Mouse (Mus musculus): ENCODE measurements around the gene Large2. TPM values are rescaled to one million over a fixed set of nuclear protein-coding genes. Genes with fewer than 3 reads are reported as not detected.
A peak's percentile ranks its signal among the peaks of the same experiment; 100 is the strongest.

The Large2 gene
- polyA plus RNA-seq, 1 experiment from 2014 or later: 1.5 TPM

- no peak overlapping the region for H3K4me2 ChIP-seq
- H3K36me3 ChIP-seq (replicated peaks): peaks cover 10% of the 10 kb centered on the region
- 76% methylated on average over 2 of the region's 2 CpGs for WGBS
- H3K9me3 ChIP-seq: no peaks in the 10 kb centered on the region
- ATAC-seq (replicated peaks): no peak
- no peaks in the 10 kb centered on the region for H3K4me1 ChIP-seq
- H3K27ac ChIP-seq: no peak overlapping the region
- no peaks in the 10 kb centered on the region for H3K27me3 ChIP-seq (replicated peaks)
- H3K4me3 ChIP-seq: no peak overlapping the region
- no peak overlapping the region for H3K9ac ChIP-seq
These were observed 43.3 kb downstream of the Large2 start for GRCm38 (mm10) chr2:92331410-92331809.

DNA sequence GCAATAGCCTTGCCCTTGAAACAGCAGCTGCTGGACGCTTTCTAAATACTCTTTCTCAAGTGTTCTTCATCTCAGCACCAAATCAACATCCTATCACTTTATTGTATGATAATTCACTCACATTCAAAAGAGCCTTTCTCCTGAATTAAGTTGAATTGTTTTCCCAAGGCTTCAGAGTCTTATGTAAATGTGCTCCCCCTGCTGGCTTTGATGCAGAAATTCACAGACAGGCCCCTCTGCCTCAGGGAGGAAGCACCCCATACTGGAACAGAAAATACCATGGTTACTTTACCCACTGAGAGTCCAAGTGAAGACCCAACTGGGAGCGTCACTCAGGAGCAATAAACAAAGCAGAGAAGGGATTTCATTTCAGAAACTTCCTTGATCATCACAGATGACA, 43.8 kb downstream of the Large2 start:
- Histone ChIP-seq H3K4me1 (no peaks in the 10 kb centered on the region), H3K4me3 (no peak overlapping the region), H3K9ac (no peak overlapping the region), H3K9me3 (no peaks in the 10 kb centered on the region), H3K4me2 (no peak overlapping the region), H3K27ac (no peak overlapping the region), H3K36me3 (replicated peaks) (peaks cover 10% of the 10 kb centered on the region), H3K27me3 (replicated peaks) (no peaks in the 10 kb centered on the region)
- WGBS: 60% methylated on average over 2 of the region's 2 CpGs
- ATAC-seq (replicated peaks): 0 out of 2 replicates have a peak, but pooled peaks have one; percentile 39

DNA sequence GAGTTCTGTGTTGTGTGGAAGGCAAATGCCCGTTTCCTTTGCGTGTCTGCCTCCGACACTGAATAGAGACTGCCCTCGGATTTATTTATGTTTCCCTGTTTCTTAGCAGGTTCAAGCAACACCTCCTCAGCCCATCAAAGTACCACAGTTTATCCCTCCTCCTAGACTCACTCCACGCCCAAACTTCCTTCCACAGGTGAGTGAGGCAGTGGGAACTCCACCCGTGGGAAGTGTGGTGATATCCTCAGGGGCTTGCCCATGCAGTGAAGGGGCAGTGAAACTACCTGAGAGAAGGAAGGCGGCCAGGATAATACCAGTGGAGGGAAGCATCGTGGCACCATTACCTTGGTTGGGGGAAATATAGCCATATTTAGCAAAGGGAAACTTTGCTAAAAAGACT, 46.5 kb downstream of the Large2 start:
- Histone ChIP-seq H3K4me2 (no peak overlapping the region), H3K4me1 (no peaks in the 10 kb centered on the region), H3K9ac (no peak overlapping the region), H3K27me3 (replicated peaks) (no peaks in the 10 kb centered on the region), H3K27ac (no peak overlapping the region), H3K4me3 (no peak overlapping the region), H3K36me3 (replicated peaks) (no peaks in the 10 kb centered on the region; the same call in 1 of the 2 replicates), H3K9me3 (no peaks in the 10 kb centered on the region)
- no peak for ATAC-seq (replicated peaks)
- WGBS: 91% methylated on average over 8 of the region's 8 CpGs

DNA sequence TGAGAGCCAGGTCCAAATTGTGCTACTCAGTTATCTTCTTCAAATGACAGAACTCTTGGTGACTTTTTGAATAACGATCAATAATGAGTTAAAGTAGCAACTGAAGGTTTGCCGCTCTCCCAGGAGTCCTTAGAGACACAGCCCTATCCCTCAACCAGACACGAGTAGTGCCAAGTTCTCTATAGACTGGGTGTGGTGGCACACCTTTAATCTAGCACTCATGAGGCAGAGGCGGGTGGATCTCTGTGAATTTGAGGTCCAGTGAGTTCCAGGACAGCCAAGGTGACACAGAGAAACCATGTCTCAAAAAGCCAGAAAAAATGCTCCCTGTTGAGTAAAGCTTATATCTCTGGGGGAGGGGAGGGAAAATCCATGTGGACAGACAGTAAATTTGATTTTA, 47.1 kb downstream of the Large2 start:
- H3K4me2 ChIP-seq: no peak overlapping the region
- no peak overlapping the region for H3K9ac ChIP-seq
- no peak overlapping the region for H3K4me3 ChIP-seq
- no peaks in the 10 kb centered on the region for H3K4me1 ChIP-seq
- no peak for ATAC-seq (replicated peaks)
- H3K36me3 ChIP-seq (replicated peaks): peaks cover 3% of the 10 kb centered on the region; the same call in 1 of the 2 replicates
- H3K9me3 ChIP-seq: no peaks in the 10 kb centered on the region
- WGBS: 91% methylated on average over 4 of the region's 4 CpGs
- H3K27ac ChIP-seq: no peak overlapping the region
- no peaks in the 10 kb centered on the region for H3K27me3 ChIP-seq (replicated peaks)

DNA sequence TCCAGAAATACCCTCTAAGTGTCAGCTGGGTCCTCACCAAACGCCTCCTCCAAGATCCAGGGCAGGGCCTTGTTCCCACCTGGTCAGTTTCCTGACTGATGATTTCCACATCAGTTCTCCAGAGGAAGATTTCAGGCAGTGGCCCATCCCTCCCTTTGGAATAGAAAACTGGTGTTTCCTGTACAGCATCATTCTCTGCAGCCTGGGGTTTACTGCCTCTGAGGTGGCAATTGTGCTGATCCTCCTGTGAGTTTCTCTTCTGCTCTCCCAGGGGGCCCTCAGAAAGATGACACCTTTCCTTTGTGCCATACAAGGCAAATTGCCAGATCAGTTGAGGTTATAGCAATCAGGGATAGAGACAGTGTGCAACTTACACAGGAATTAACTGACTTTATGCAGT, 48.4 kb downstream of the Large2 start:
- Histone ChIP-seq H3K9ac (no peak overlapping the region), H3K4me2 (no peak overlapping the region), H3K4me3 (no peak overlapping the region), H3K9me3 (no peaks in the 10 kb centered on the region), H3K36me3 (replicated peaks) (peaks cover 6% of the 10 kb centered on the region), H3K4me1 (no peaks in the 10 kb centered on the region), H3K27ac (no peak overlapping the region), H3K27me3 (replicated peaks) (no peaks in the 10 kb centered on the region)
- no peak for ATAC-seq (replicated peaks)
- 86% methylated on average over 1 of the region's 1 CpGs for WGBS

DNA sequence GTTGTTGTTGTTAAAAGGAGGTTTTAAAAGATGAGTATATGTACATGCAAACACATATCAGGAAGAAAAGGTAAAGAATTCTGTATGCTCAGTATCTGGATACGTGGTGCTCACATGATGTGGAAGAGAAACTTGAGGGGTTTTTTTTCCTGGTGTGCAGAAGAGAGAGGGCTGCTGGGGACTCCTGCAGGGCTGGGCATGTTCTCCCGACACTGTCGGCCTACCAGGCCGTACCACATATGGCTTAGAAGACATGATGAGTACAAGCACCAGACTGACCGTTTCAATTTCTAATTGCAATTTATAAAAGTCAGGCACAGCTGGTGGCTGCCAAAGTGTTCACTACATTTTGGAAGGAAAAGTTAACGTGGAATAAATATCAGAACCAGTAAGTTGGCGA, 49.0 kb downstream of the Large2 start:
- peaks cover 6% of the 10 kb centered on the region for H3K36me3 ChIP-seq (replicated peaks)
- ATAC-seq (replicated peaks): no peak

GRCm38 (mm10) chr2:92322669-92323068, 52.0 kb downstream of the Large2 start:
- H3K9ac ChIP-seq: no peak overlapping the region
- WGBS: 92% methylated on average over 2 of the region's 2 CpGs
- H3K27me3 ChIP-seq (replicated peaks): no peaks in the 10 kb centered on the region
- no peak for ATAC-seq (replicated peaks)
- H3K4me2 ChIP-seq: no peak overlapping the region
- peaks cover 6% of the 10 kb centered on the region; the same call in 1 of the 2 replicates for H3K36me3 ChIP-seq (replicated peaks)
- H3K4me1 ChIP-seq: no peaks in the 10 kb centered on the region
- no peak overlapping the region for H3K27ac ChIP-seq
- no peaks in the 10 kb centered on the region for H3K9me3 ChIP-seq
- H3K4me3 ChIP-seq: no peak overlapping the region

More for the DNA sequence above, 49.0 kb downstream of the Large2 start:
- no peak overlapping the region for H3K4me2 ChIP-seq
- no peaks in the 10 kb centered on the region for H3K27me3 ChIP-seq (replicated peaks)
- no peaks in the 10 kb centered on the region for H3K4me1 ChIP-seq
- 84% methylated on average over 7 of the region's 7 CpGs for WGBS
- no peaks in the 10 kb centered on the region for H3K9me3 ChIP-seq
- no peak overlapping the region for H3K27ac ChIP-seq
- H3K4me3 ChIP-seq: no peak overlapping the region
- no peak overlapping the region for H3K9ac ChIP-seq

- Histone ChIP-seq H3K9ac (no peak overlapping the region), H3K27me3 (replicated peaks) (no peaks in the 10 kb centered on the region), H3K4me1 (no peaks in the 10 kb centered on the region), H3K9me3 (no peaks in the 10 kb centered on the region), H3K4me2 (no peak overlapping the region), H3K36me3 (replicated peaks) (peaks cover 3% of the 10 kb centered on the region; the same call in 1 of the 2 replicates), H3K4me3 (no peak overlapping the region), H3K27ac (no peak overlapping the region)
- no peak for ATAC-seq (replicated peaks)
- 91% methylated on average over 5 of the region's 5 CpGs for WGBS
These were observed 57.4 kb downstream of the Large2 start for GRCm38 (mm10) chr2:92317228-92317627.

GRCm38 (mm10) chr2:92316652-92317051, 58.0 kb downstream of the Large2 start:
- Histone ChIP-seq H3K36me3 (replicated peaks) (no peaks in the 10 kb centered on the region), H3K9ac (no peak overlapping the region), H3K9me3 (no peaks in the 10 kb centered on the region), H3K4me1 (no peaks in the 10 kb centered on the region), H3K4me3 (no peak overlapping the region), H3K27ac (no peak overlapping the region), H3K27me3 (replicated peaks) (no peaks in the 10 kb centered on the region), H3K4me2 (no peak overlapping the region)
- 67% methylated on average over 3 of the region's 3 CpGs for WGBS
- ATAC-seq (replicated peaks): no peak

Small RNA genes within 50 kb of the gene (microRNA-seq; reads per million reads assigned to microRNA genes)
- gene Mir7000: 1.1 reads per million

Other genes with a start within 250 kb of the Large2 start
- gene Pex16, start 193 bp downstream of the Large2 start, polyA plus RNA-seq (2015; fragmentation: Nextera tagmentation; extraction: Ambion mirVana): 41.3 and 47.5 TPM in 2 replicates
- 7.6 and 8.4 TPM in 2 replicates for gene 1700029I15Rik, start 7.7 kb upstream of the Large2 start, polyA plus RNA-seq (2015; fragmentation: Nextera tagmentation; extraction: Ambion mirVana)
- gene Mapk8ip1, start 26.4 kb upstream of the Large2 start, polyA plus RNA-seq (2015; fragmentation: Nextera tagmentation; extraction: Ambion mirVana): 155 and 165 TPM in 2 replicates
- 47.5 and 49.0 TPM in 2 replicates for gene Cry2, start 59.2 kb upstream of the Large2 start, polyA plus RNA-seq (2015; fragmentation: Nextera tagmentation; extraction: Ambion mirVana)
- gene Slc35c1, start 85.7 kb upstream of the Large2 start, polyA plus RNA-seq (2015; fragmentation: Nextera tagmentation; extraction: Ambion mirVana): 14.4 and 17.4 TPM in 2 replicates
- 48.0 and 49.6 TPM in 2 replicates for gene Chst1, start 224.8 kb upstream of the Large2 start, polyA plus RNA-seq (2015; fragmentation: Nextera tagmentation; extraction: Ambion mirVana)

All from midbrain, embryonic 15.5 days (tissue).